Mouse (Mus musculus) intestine, embryonic 14.5 days (tissue): Measurements from ENCODE around the gene Jund. TPM values are rescaled to one million over a fixed set of nuclear protein-coding genes. Genes with fewer than 3 reads are reported as not detected.
A peak's percentile ranks its signal among the peaks of the same experiment; 100 is the strongest.

ENCODE experiments used
- ATAC-seq: fragments of 200-750 bp; cut with Nextera tagmentation; replicated peaks from 2 replicates; pipeline ENCODE4 v1.8.0; 2017; ENCODE audit warnings: low read depth, moderate number of reproducible peaks, moderate TSS enrichment, moderate library complexity; ENCODE audit not compliant: low FRiP score, low TSS enrichment
- DNase-seq: peaks from one replicate; pipeline ENCODE4 v3.0.0-alpha.2; 2018; ENCODE audit warnings: low spot score
- H3K27ac ChIP-seq: fragments of 300-500 bp; sonication (generic); 2 replicates; pipeline ENCODE4 v1.5.1; 2014; ENCODE audit warnings: low read depth, mild to moderate bottlenecking, control low read depth
- H3K27me3 ChIP-seq: fragments of 300-500 bp; sonication (generic); replicated peaks from 2 replicates; pipeline ENCODE4 v1.6.1; 2014; ENCODE audit warnings: low read length, control low read depth; ENCODE audit not compliant: control insufficient read depth, insufficient read depth
- H3K36me3 ChIP-seq: fragments of 300-500 bp; sonication (generic); 2 replicates; pipeline ENCODE4 v1.6.1; 2014; ENCODE audit warnings: low read length, control low read depth; ENCODE audit not compliant: control insufficient read depth, insufficient read depth
- H3K4me1 ChIP-seq: fragments of 300-500 bp; sonication (generic); replicated peaks from 2 replicates; pipeline ENCODE4 v1.6.1; 2014; ENCODE audit warnings: low read length, control low read depth, mixed read lengths; ENCODE audit not compliant: control insufficient read depth, insufficient read depth
- H3K4me2 ChIP-seq: fragments of 300-500 bp; sonication (generic); 2 replicates; pipeline ENCODE4 v1.6.1; 2014; ENCODE audit warnings: low read length
- H3K4me3 ChIP-seq: fragments of 300-500 bp; sonication (generic); 2 replicates; pipeline ENCODE4 v1.5.1; 2014; ENCODE audit warnings: low read depth, low read length, control low read depth, mixed read lengths
- H3K9ac ChIP-seq: fragments of 300-500 bp; sonication (generic); 2 replicates; pipeline ENCODE4 v1.6.1; 2014; ENCODE audit warnings: mild to moderate bottlenecking, low read length
- H3K9me3 ChIP-seq: fragments of 300-500 bp; sonication (generic); 2 replicates; pipeline ENCODE4 v1.6.1; 2016; ENCODE audit warnings: low read length, control low read depth; ENCODE audit not compliant: control insufficient read depth
- WGBS: fragments of 180-500 bp; shearing (Covaris S2); extraction: QIAGEN DNeasy Blood & Tissue Kit; methylation state at CpG from one replicate; pipeline ENCODE4 v1.1.7; 2014; 5-methylcytosine and 5-hydroxymethylcytosine counted together
- polyA plus RNA-seq: library from polyadenylated mRNA; unstranded; fragments of >200 nt; fragmentation: Nextera tagmentation; extraction: Ambion mirVana; gene quantifications from 2 replicates; pipeline ENCODE4 v1.2.1, GENCODE M21; 2014

Jund gene
- polyA plus RNA-seq, 1 experiment from 2014 or later, result 114 TPM

DNA sequence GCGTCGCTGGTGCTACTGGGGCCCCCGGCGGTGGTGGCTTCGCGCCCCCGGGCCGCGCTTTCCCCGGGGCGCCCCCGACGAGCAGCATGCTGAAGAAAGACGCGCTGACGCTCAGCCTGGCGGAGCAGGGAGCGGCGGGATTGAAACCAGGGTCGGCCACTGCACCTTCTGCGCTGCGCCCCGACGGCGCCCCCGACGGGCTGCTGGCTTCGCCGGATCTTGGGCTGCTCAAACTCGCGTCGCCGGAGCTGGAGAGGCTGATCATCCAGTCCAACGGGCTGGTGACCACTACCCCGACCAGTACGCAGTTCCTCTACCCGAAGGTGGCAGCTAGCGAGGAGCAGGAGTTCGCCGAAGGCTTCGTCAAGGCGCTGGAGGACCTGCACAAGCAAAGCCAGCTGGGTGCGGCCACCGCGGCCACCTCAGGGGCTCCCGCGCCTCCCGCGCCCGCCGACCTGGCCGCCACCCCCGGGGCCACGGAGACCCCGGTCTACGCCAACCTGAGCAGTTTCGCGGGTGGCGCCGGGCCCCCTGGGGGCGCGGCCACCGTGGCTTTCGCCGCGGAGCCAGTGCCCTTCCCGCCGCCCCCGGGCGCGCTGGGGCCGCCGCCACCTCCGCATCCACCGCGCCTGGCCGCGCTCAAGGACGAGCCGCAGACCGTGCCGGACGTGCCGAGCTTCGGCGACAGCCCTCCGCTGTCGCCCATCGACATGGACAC is 526 bp downstream of the Jund start:
- DNase-seq, result no peak
- no peaks in the 10 kb centered on the region for H3K27me3 ChIP-seq
- under 1% methylated on average over 89 of the region's 89 CpGs for WGBS

GRCm38 (mm10) chr8:70699834-70700554 is 1.2 kb downstream of the Jund start:
- Histone ChIP-seq H3K4me2 (peak overlapping the region; percentile 63), H3K27me3 (no peaks in the 10 kb centered on the region), H3K36me3 (peaks cover 13% of the 10 kb centered on the region; the same call in 1 of the 2 replicates), H3K9me3 (no peaks in the 10 kb centered on the region), H3K27ac (peak overlapping the region; percentile 99), H3K4me3 (peak overlapping the region; percentile 98), H3K4me1 (peaks cover 39% of the 10 kb centered on the region), H3K9ac (peak overlapping the region; percentile 100)
- under 1% methylated on average over 58 of the region's 59 CpGs for WGBS
- ATAC-seq (no peak), DNase-seq (peak; percentile 88)

More for the DNA sequence above, 526 bp downstream of the Jund start:
- Histone ChIP-seq H3K9ac (peak overlapping the region; percentile 100), H3K4me1 (peaks cover 41% of the 10 kb centered on the region), H3K4me3 (peak overlapping the region; percentile 98), H3K36me3 (peaks cover 13% of the 10 kb centered on the region; the same call in 1 of the 2 replicates), H3K27ac (peak overlapping the region; percentile 99), H3K9me3 (no peaks in the 10 kb centered on the region), H3K4me2 (peak overlapping the region; percentile 63)
- no peak; the same call in 1 of the 2 replicates for ATAC-seq

GRCm38 (mm10) chr8:70700555-70700922 is 1.8 kb downstream of the Jund start:
- peak overlapping the region; percentile 98 for H3K4me3 ChIP-seq
- peak overlapping the region; percentile 99 for H3K27ac ChIP-seq
- no peaks in the 10 kb centered on the region for H3K9me3 ChIP-seq
- peak overlapping the region; percentile 63 for H3K4me2 ChIP-seq
- DNase-seq (peak; percentile 97), ATAC-seq (no peak)
- H3K4me1 ChIP-seq, result peaks cover 34% of the 10 kb centered on the region
- 0% methylated on average over 20 of the region's 20 CpGs for WGBS
- peak overlapping the region; percentile 100 for H3K9ac ChIP-seq
- peaks cover 13% of the 10 kb centered on the region; the same call in 1 of the 2 replicates for H3K36me3 ChIP-seq
- H3K27me3 ChIP-seq, result no peaks in the 10 kb centered on the region

- Histone ChIP-seq H3K27ac (peak overlapping the region; percentile 99; the same call in 1 of the 2 replicates), H3K36me3 (peaks cover 13% of the 10 kb centered on the region; the same call in 1 of the 2 replicates), H3K4me3 (peak overlapping the region; percentile 98), H3K27me3 (no peaks in the 10 kb centered on the region), H3K4me2 (peak overlapping the region; percentile 63), H3K9me3 (no peaks in the 10 kb centered on the region), H3K9ac (peak overlapping the region; percentile 100), H3K4me1 (peaks cover 27% of the 10 kb centered on the region)
- DNase-seq (peak; percentile 66), ATAC-seq (no peak)
- 53% methylated on average over 10 of the region's 10 CpGs for WGBS
Observed at GRCm38 (mm10) chr8:70701048-70701981, 2.6 kb downstream of the Jund start.

DNA sequence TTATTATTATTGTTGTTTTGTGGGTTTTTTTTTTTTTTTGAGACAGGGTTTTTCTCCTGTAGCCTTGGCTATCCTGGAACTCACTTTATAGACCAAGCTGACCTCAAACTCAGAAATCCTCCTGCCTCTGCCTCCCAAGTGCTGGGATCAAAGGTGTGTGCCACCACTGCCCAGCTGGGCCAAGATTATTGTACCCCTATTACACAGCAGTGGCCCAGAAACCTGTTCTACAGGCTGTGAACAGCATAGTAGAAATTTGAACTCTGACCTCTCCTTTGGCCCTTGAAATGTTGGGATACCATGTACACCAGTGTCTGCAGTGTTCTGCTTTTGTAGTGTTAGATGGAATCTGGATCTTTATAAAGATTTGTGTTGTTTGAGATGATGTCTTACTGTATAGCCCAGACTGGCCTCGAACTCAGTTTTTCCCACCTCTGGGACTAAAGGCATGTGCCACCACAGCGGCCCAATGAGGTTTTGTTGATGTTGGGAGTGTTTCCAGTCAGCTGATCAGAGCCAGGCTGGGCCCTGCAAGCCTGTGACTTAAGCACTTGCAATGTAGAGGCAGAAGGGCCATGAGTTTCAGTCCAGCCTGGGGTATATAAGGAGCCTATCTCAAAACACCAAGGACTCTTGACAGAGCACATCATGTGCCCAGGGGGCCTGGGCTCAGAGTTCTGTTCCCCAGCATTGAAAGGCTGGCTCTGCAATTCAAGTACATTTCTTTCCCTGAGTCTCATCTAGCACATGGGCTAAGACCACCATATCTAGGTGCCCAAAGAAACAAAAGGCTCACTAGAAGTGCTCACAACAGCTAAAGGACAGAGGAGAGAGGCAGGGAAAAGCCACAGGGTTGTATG is 3.5 kb downstream of the Jund start:
- no peak for ATAC-seq
- Histone ChIP-seq H3K36me3 (peaks cover 13% of the 10 kb centered on the region; the same call in 1 of the 2 replicates), H3K4me1 (peaks cover 18% of the 10 kb centered on the region), H3K27ac (0 out of 2 replicates have a peak overlapping the region, but pooled peaks have one; percentile 11), H3K9ac (no peak overlapping the region), H3K4me2 (peak overlapping the region; percentile 63), H3K9me3 (no peaks in the 10 kb centered on the region), H3K27me3 (no peaks in the 10 kb centered on the region), H3K4me3 (no peak overlapping the region)
- WGBS, result 79% methylated on average over 2 of the region's 2 CpGs
- DNase-seq, result no peak

GRCm38 (mm10) chr8:70702842-70703182 is 4.1 kb downstream of the Jund start:
- Histone ChIP-seq H3K9me3 (no peaks in the 10 kb centered on the region), H3K4me1 (peaks cover 12% of the 10 kb centered on the region), H3K4me2 (peak overlapping the region; percentile 63; the same call in 1 of the 2 replicates), H3K27me3 (no peaks in the 10 kb centered on the region), H3K9ac (no peak overlapping the region), H3K27ac (0 out of 2 replicates have a peak overlapping the region, but pooled peaks have one; percentile 11), H3K4me3 (no peak overlapping the region), H3K36me3 (peaks cover 13% of the 10 kb centered on the region; the same call in 1 of the 2 replicates)
- ATAC-seq (no peak), DNase-seq (no peak)
- 89% methylated on average over 3 of the region's 3 CpGs for WGBS

DNA sequence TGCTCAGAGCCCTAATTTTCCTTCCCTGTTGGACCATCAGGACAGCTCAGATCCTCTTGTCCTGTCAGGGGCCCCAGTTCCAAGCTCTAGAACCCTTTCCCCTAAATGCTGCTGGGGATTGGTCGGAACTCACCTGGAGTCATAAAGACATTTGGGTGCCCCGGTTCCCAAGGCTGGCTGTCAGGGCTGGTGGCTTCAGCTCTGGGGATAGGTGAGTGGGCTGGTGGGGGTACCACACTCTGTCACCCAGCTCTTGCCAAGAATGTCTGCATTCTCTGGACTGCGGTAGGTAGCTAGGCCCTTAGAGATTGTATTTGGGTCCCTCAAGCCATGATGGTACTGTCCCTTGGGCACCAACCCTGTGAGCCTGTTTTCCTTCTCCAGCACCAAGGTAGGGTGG is 4.5 kb downstream of the Jund start, which contains the start of gene Iqcn:
TSS of gene Iqcn (plus strand) at position 171 of the 400 bp plus-strand sequence.
- DNase-seq (no peak), ATAC-seq (no peak)
- H3K27ac ChIP-seq, result peak within 1 kb of the TSS; percentile 16; the same call in 1 of the 2 replicates
- no peaks in the 10 kb centered on the region for H3K27me3 ChIP-seq
- H3K9me3 ChIP-seq, result no peaks in the 10 kb centered on the region
- no peak within 1 kb of the TSS for H3K4me3 ChIP-seq
- H3K4me2 ChIP-seq, result peak within 1 kb of the TSS; percentile 63; the same call in 1 of the 2 replicates
- H3K9ac ChIP-seq, result no peak within 1 kb of the TSS
- peaks cover 9% of the 10 kb centered on the region for H3K4me1 ChIP-seq
- 95% methylated on average over 3 of the region's 3 CpGs for WGBS
- H3K36me3 ChIP-seq, result peaks cover 13% of the 10 kb centered on the region; the same call in 1 of the 2 replicates
